Comparison of ENCODE assay signal across 9 mouse cellular contexts in genomic region chr7:25073924-25074323, GRCm38 (mm10). TPM values are rescaled to one million over a fixed set of nuclear protein-coding genes. Genes with fewer than 3 reads are reported as not detected.
A peak's percentile ranks its signal among the peaks of the same experiment; 100 is the strongest.
DNase-seq lines count a peak whose midpoint lies in the region; ATAC-seq and TF ChIP-seq lines count a peak whose summit lies in the region.
"Had no signal": no experiment of that assay in that cellular context is flagged by ENCODE, and none has a peak within 500 bp of the region (broad histone marks: within the 10 kb centered on the region; RNA-seq: fewer than 3 reads in every experiment).

No protein-coding gene starts in this region.

- ATAC-seq in forebrain, embryonic 12.5 days (ENCODE audit: low FRiP score): no peak
- no peak for ATAC-seq in neural tube, embryonic 15.5 days (ENCODE audit: low FRiP score)

- DNase-seq in layer of hippocampus, adult 18-20 months (ENCODE audit: low spot score in 2 of 2): peak; percentile 47 to 60
- DNase-seq in layer of hippocampus, adult 9-10 months (ENCODE audit: low spot score): no peak
- DNase-seq in left cerebral cortex, adult 18-20 months (ENCODE audit: low spot score in 2 of 2): peak; percentile 47 to 53
- no peak for DNase-seq in gastrocnemius, adult 2 months
- no peak for DNase-seq in adrenal gland, adult 2 months
- no peak for DNase-seq in MN1 (ENCODE audit: low spot score)
- DNase-seq: liver, embryonic 13.5 days had no signal

- peaks cover 71% of the 10 kb centered on the region for H3K4me1 ChIP-seq in forebrain, embryonic 12.5 days
- peaks cover 63% of the 10 kb centered on the region for H3K4me1 ChIP-seq in neural tube, embryonic 15.5 days

- H3K4me3 ChIP-seq in forebrain, embryonic 12.5 days (replicated peaks): no peak overlapping the region
- H3K4me3 ChIP-seq in neural tube, embryonic 15.5 days (replicated peaks): no peak overlapping the region
- no peak overlapping the region for H3K4me3 ChIP-seq in gastrocnemius, adult 2 months

- WGBS in forebrain, embryonic 12.5 days: 78% methylated on average over 8 of the region's 8 CpGs
- WGBS in neural tube, embryonic 15.5 days: 81% methylated on average over 8 of the region's 8 CpGs

- peak overlapping the region; percentile 96; the same call in 1 of the 2 replicates for H3K4me2 ChIP-seq in forebrain, embryonic 12.5 days
- peak overlapping the region; percentile 86 for H3K4me2 ChIP-seq in neural tube, embryonic 15.5 days

- no peaks in the 10 kb centered on the region for H3K27me3 ChIP-seq in forebrain, embryonic 12.5 days
- H3K27me3 ChIP-seq in neural tube, embryonic 15.5 days (replicated peaks): no peaks in the 10 kb centered on the region

- intact Hi-C loops in gastrocnemius, adult 2 months (cut with DNase I): loop anchor here (10.0 kb wide), 1 partner anchor 681 kb away; the partner anchor contains the start of gene Hnrnpul1

- H3K9ac ChIP-seq in forebrain, embryonic 12.5 days: no peak overlapping the region
- no peak overlapping the region for H3K9ac ChIP-seq in neural tube, embryonic 15.5 days (replicated peaks)

- H3K36me3 ChIP-seq in forebrain, embryonic 12.5 days (replicated peaks): no peaks in the 10 kb centered on the region
- no peaks in the 10 kb centered on the region for H3K36me3 ChIP-seq in neural tube, embryonic 15.5 days
- H3K36me3 ChIP-seq: liver, embryonic 13.5 days had no signal

- no peaks in the 10 kb centered on the region for H3K9me3 ChIP-seq in forebrain, embryonic 12.5 days
- no peaks in the 10 kb centered on the region for H3K9me3 ChIP-seq in neural tube, embryonic 15.5 days (replicated peaks)
- H3K9me3 ChIP-seq: liver, embryonic 13.5 days had no signal

- no peak for TF ChIP-seq CTCF in gastrocnemius, adult 2 months (IDR thresholded peaks at IDR 0.05)

- H3K27ac ChIP-seq in forebrain, embryonic 12.5 days: peak overlapping the region; percentile 95
- peak overlapping the region; percentile 95 for H3K27ac ChIP-seq in neural tube, embryonic 15.5 days (replicated peaks)
- H3K27ac ChIP-seq in gastrocnemius, adult 2 months: no peak overlapping the region; the same call in 1 of the 2 replicates

RNA-seq across cellular contexts. Expression of gene Zfp574, which starts 1.6 kb away (rescaled TPM):
- 10 to 100 TPM; 30.9 to 33.2 TPM for total RNA-seq in layer of hippocampus, adult 18-20 months (2021)
- 39.7 and 41.2 TPM in 2 replicates for polyA plus RNA-seq in forebrain, embryonic 12.5 days (2016; fragmentation: Nextera tagmentation; extraction: Ambion mirVana)
- total RNA-seq in left cerebral cortex, adult 18-20 months (2021): 10 to 100 TPM; 34.9 TPM
- polyA plus RNA-seq in neural tube, embryonic 15.5 days (2015; fragmentation: Nextera tagmentation; extraction: Ambion mirVana): 31.6 TPM in 2 replicates
- total RNA-seq in gastrocnemius, adult 2 months (2021): 1 to 10 TPM; 7.2 to 9.2 TPM
- 10 to 100 TPM; 21.3 to 21.9 TPM for total RNA-seq in adrenal gland, adult 2 months (2021)
- 60.8 and 61.2 TPM in 2 replicates for polyA plus RNA-seq in adrenal gland, adult 2 months (2012; rRNA removed)

RNA-seq across cellular contexts. Expression of gene Grik5, which starts 1.8 kb away (rescaled TPM):
- total RNA-seq in layer of hippocampus, adult 18-20 months (2021): 100 to 1,000 TPM; 213 to 225 TPM
- polyA plus RNA-seq in forebrain, embryonic 12.5 days (2016; fragmentation: Nextera tagmentation; extraction: Ambion mirVana): 14.3 and 18.1 TPM in 2 replicates
- total RNA-seq in left cerebral cortex, adult 18-20 months (2021): 100 to 1,000 TPM; 176 TPM
- polyA plus RNA-seq in neural tube, embryonic 15.5 days (2015; fragmentation: Nextera tagmentation; extraction: Ambion mirVana): 14.9 and 17.8 TPM in 2 replicates
- total RNA-seq in gastrocnemius, adult 2 months (2021): 1 to 10 TPM; 2.4 to 3.1 TPM
- 10 to 100 TPM; 14.5 to 18.5 TPM for total RNA-seq in adrenal gland, adult 2 months (2021)
- 54.9 and 71.3 TPM in 2 replicates for polyA plus RNA-seq in adrenal gland, adult 2 months (2012; rRNA removed)

Comparison
In these comparisons a context has a peak if more than half of its experiments do, and no peak if none do; other contexts are left out.
1. DNase-seq: peak in layer of hippocampus, adult 18-20 months (2 of 2) and left cerebral cortex, adult 18-20 months (2 of 2); none in layer of hippocampus, adult 9-10 months (single experiment), gastrocnemius, adult 2 months (single experiment), adrenal gland, adult 2 months (single experiment) and MN1 (single experiment).
2. RNA of gene Grik5, which starts 1.8 kb away (total RNA-seq): 213 to 225 TPM in layer of hippocampus, adult 18-20 months and 176 TPM in left cerebral cortex, adult 18-20 months; 14.5 to 18.5 TPM in adrenal gland, adult 2 months and 2.4 to 3.1 TPM in gastrocnemius, adult 2 months; every median in the first group is over 4 times any median in the second.